Mouse (Mus musculus): ENCODE measurements around the gene Mall.

The Mall gene

DNA sequence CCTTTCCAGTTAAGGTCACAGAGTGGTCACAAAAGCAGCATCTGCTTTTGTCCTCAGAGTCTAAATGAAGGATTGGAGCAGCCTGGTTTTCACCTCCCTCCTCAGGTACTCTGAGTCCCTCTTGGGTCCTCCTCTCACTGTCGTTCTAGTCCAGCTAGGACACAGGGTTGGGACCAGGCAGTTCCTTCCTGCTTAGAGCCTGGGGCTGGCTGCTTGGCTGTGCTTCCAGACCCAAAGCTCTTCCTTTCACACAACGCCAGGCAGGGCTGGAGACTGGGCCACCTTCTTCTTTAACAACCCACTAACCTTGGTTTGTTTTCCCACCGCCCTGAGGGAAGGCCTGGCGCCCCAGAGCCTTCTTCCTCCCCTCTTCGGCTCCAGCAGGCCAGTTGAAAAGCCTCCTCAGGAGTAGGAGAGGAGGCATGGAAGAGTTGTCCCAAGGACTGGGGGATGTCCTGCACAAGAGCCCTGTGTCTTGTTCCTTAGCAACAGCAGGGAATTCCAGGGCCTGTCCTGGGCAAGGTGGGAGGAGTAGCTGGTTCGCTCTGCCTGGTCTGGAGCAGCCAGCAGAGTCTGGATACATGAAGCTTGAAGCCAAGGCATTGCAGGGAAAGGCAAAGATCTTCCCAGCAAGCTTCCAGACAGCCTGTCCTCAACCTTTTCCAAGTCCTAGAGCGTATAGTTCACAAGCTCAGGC, 717 bp upstream of the Mall start:
- peak; percentile 24 for DNase-seq (ENCODE audit: low read depth, low spot score)

DNA sequence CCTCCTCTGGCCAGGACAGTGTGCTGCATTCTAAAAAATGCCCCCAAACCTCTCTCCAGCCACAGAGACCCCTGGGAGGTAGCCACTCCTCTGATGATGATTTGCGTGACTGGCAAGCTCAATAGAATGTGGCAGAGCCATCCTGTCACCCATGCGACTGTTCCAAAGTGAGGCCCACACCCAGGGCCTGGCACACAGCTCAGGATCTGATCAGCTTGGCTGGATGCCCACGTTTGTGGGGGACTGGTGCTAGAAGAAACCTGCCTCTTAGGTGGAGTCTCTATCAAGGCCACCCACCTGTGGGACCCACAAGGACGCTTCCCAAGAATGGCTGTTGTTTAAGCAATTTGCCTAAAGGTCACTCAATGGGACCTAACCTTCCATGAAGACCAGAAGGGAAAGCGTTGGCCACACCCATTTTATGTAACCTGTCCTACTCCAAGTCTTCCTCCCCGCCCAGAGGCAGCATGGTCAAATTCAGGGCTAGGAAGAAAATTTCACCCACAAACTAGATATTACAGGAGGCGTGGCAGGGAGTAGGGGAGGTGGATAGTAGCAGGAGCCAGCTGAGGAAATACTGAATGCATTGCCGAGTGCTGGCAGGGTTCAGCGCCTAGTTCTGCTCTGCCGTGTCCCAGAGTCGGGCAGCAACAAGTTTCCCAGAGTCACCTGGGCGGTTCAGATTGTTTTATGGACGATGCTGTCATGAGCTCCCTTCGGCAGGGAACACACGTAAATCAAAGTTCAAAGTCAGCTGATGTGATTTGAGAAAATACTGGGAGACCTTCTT, 876 bp downstream of the Mall start:
- DNase-seq (ENCODE audit: low read depth, low spot score), result peak; percentile 21

DNA sequence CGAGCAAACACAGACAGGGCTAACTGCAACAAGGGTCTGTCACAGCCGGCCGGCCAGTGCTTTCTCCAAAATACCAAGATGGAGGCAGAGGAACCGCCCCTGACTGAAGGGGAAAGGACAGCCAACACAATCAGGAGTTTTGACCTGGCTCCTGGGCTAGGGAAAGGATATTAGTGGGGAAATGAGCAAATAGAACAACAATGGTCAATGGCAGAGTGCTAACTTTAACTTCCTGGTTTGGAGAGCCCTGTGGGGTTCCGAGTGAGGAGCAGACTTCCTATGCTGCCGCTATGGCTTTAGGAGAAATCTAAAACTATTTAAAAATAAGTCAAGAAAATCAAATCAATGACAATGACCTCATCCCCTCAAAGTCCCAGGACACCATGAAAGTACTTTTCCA, 1.6 kb downstream of the Mall start:
- no peak for DNase-seq (ENCODE audit: low read depth, low spot score)

DNA sequence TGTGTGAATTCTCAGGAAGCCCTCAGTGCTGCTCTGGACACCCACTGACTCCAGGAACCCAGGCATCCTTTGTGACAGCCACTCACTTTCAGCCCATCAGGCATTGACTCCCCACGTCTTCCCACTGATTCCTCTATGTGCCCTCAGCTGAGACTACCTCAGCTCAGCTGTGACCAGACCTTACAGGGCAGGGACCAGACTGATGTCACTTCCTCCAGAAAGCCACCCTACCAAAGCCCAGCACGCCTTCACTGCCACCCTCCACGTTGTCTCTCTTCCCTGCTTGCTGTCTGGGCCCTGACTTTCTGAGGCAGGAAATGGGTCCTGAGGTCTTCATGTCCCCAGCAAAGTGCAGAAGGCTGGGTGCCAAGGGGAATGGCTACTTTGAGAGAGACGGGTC, 6.5 kb downstream of the Mall start:
- no peak for DNase-seq (ENCODE audit: low read depth, low spot score)

DNA sequence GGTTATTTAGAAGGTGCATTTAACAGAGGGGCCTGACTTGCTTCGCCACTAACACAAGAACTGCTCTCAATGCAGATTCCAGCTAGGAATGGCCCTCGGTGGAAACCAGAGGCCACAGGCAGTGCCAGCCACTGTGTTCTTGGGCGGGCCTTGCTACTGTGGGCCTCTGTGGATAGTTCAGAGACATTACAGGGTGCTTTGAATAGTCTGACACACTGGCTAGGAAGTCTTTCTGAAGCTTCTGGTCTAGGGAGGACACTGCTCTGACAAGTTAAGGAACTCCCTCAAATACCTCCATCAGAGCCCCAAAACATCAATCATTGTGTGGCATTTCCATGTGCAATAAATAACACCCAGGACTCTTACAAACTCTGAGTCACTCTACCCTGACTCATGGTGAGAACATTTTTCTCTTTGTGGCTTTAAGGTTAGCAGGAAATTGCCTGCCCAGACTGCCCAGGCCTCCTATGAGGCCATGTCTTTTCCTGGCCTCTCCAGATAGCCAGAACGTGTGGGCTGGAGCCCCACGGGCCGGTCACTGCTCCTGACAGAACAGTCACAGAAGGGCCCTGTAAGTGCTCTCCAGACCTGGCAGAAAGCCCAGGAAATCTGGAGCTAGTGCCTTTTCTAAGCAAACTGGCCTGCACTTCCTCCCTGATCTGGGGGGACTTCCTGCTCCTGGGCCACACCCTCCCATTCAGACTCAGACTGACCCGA, 7.4 kb downstream of the Mall start:
- DNase-seq (ENCODE audit: low read depth, low spot score), result no peak

DNA sequence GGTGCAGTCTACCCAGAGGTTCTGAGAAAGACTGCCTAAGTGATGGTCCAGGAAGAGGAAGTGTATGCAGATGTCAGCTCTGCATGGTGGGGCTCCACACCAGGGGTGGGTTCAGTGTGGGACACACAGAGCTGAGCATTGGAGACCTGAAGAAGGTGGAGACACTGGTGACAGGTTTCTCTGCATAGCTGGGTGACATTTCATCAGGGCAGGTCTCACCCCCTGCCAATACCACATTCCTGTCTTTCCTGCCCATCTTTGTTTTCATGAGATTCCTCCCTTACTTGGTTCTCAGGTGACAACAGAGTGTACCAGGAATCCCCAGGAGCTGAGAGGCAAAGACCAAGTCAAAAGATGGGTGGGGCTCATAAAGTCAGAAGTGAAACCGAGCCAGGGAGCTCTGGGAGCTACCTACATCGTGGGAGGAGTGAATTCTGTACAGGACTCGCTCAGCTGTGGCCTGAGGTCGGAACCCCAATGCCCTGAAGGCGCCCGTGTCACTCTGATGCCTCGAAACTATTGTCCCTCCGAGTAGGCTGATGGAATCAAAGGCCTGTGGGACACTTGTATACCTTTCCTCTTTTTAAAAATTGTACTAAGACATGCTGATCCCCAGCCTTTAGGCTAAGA, 10.8 kb downstream of the Mall start:
- DNase-seq (ENCODE audit: low read depth, low spot score), result peak; percentile 28

DNA sequence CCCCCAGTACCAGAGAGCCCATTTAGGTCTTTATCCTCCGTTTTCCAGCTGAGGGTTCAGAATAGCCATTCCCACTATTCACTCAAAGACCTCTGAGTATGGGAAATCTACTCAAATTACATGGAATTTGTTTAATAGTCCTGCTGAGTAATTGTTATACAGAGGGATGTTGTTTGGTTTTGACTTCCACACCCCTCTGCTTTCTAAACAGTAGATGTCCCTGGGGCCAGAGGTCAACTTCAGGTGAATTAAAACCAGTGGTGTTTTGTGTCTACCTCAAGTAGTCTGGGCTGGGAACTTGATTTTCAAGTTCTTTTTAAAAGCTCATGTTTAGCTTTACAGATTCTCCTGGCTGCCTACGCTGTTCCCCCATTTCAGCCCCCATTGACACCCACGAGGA, 15.0 kb downstream of the Mall start:
- DNase-seq (ENCODE audit: low read depth, low spot score), result peak; percentile 81

DNA sequence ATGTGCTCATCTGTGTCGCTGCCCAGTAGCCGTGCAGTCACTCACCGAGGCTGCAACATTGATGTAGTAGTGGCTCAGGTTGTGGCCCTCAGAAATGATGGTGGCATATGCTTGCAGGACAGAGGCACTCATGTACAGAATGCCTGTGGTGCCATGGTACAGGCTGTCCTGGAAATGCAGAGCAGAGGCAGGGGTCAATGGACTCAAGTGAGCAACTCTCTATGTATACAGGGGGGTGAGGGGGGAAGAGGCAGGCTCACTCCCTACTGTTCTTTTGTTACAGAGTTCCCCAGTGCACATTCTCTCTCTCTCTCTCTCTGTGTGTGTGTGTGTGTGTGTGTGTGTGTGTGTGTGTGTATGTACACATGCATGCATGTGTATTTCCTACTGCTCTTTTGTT, 20.9 kb downstream of the Mall start:
- no peak for DNase-seq (ENCODE audit: low read depth, low spot score)

DNA sequence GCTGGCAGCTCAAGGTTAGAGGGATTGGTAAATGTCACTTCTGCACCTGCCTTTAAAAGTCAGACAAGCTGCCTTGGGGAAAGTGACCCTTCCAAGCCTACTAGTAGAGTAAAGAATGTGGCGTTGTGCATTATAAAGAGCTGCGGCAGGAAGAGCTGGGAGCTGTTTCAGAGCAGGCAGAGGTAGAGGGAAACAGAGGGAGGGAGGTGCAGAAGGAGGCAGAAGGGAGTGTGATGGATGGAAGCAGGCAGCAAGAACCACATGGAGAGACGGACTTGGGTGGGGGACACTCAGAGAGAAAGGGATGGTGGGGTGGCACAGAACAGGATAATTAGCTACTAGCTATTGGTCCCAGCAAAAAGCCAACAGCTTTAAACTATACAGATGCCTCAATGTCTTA, 21.7 kb downstream of the Mall start:
- no peak for DNase-seq (ENCODE audit: low read depth, low spot score)

DNA sequence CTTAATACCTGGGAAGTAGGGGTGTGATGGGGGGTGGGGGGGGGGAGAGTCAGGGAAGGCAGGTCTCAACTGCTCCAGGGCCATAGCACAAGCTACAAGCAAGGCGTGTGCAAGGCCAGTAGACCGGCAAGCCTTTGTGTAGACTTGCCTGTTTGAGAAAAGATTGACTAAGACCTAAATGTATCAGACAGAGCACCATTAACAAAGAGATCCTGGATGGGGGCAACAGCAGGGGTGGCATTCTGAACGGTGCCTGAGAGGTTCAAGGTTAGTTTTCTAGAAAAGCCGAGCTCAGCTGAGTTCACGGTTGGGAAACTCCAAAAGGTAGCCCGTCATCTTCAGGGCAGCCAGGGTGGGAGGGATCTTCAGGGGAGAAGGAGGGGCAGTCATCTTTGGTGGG, 24.5 kb downstream of the Mall start:
- no peak for DNase-seq (ENCODE audit: low read depth, low spot score)

DNA sequence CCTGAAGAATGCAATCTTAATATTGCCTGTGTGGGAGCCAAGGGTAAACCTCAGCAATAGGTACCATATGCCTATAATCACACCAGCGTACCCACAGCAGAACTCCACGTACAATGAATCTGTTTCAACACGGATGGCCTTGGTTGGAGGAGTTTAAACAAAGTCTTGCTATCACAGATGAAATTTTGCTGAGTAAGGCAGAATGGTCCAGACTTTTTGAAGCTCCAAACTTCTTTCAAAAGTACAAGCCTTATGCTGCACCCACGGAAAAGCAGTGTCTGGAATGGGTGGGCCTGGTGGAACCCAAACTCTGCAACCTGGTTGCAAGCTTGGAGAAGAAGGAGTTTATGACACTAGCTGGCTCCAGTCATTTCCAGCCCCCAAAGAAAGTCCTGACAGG, 40.5 kb downstream of the Mall start:
- no peak for DNase-seq (ENCODE audit: low read depth, low spot score)

DNA sequence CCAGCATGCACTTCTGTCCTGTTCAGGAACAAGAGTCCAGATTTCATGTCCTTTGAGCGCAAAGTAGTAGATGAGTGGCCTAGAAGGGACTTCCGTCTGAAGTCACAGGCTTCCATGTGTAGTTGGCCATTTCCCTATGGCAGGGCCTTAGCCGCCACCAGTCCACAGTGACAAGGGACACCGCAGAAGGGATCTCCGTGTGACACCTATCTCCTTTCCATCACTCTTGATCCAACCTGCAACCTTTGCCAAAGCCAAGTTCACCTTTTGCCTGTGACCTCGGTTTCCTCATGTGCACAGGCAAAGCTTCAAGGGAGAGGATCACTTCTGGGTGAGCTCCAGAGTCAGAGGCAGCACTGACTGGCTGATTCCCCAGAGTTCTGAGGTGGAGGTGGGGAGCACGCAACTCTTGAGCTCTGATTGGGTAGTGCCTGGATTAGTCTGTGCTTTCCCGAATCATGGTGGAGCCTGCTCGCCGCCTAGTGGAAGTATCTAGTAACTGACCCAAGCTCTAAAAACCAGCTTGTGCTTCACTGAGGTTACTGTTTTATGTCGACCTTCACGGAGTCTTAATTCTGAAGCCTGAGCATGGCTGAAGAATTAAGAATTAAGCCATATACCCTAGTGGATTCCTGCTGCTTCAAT, 45.9 kb downstream of the Mall start:
- peak; percentile 93 for DNase-seq (ENCODE audit: low read depth, low spot score)

DNA sequence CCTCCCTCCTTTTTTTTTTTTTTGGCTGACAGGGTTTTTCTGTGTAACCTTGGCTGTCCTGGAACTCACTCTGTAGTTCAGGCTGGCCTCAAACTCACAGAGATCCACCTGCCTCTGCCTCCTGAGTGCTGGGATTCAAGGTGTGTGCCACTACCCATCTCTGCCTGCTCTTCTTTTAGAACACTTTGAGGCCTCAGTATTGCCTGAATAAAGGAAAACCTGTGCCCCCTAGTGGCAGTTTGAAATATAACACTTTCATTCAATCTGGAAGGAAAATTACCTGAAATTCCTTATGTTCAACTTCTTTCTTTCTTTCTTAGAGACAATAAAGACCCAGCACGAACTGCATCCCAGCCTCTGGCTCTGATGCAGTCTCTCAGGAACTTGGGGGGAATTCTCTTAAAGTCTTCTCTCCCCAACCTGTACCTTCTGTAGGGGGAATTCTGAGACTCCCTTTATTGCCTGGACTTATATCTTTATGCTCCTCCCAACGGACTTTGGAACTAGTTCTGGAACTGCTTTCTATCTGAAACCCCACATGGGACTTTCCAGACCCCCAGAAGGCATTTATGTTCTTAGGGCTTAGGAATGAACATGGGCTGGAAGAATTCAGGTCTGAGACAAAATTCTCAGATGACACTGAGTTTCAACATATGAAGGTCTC, 61.8 kb downstream of the Mall start:
- peak; percentile 39 for DNase-seq (ENCODE audit: low read depth, low spot score)

DNA sequence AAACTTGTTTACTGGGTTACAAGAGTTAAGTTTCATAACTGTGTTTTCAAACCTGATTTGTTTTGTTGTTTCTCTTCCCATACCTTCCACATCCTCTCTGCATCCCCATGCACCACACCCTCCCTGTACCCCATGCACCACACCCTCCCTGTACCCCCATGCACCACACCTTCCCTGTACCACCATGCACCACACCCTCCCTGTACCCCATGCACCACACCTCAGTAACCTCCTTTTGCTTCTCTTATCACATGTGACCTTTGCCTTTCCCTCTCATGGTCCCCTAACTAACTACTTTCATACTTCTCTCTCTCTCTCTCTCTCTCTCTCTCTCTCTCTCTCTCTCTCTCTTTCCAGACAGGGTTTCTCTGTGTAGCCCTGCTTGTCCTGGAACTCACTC, 62.7 kb downstream of the Mall start:
- no peak for DNase-seq (ENCODE audit: low read depth, low spot score)

DNA sequence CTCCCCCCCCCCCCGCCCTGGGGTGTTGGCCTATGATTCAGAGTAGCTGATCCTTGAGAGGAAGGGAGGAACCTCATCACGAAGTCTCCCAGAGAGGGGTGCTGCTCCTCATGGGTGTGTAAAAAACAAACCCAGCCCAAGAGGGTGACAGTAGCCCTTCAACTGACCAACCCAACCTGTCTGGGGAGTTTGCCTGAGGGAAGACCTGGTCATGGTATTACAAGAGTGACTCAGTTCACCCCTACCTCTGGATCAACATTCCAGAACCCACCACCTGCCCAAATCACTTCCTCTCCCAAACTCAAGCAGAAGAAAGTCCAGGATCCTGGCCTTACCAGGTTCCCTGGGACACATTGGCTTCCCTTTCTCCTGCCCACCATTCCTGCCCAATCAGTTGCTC, 67.0 kb downstream of the Mall start:
- DNase-seq (ENCODE audit: low read depth, low spot score), result no peak

DNA sequence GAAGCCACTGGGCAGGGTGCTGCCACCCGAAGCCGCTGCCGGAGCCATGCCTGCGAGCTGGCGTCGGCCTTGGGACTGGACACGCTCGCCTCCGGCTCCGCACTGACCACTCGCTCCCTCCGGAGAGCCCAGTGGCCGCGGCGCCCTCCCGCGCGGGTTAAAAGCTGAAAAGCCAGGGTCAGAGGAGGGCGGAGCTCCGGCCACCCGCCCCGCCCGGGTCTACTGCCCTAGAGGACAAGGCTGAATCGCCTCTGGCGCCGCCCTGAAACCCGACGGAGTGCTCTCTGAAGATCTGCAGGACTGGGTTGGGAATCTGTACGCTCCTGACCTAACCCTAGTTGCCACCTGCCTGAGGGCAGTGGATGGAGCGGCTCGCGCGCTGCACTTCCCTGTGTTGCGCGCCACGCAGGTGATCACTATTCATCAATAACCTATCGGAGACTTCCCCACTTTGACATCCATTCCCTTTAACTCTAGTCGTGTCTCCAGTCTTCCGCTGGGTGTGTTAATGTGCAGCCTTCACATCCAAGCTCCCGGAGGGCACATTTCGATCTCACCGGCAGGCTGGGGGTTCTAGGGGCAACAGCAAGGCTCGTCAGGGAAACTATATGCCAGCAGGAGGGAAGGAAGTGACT, 73.5 kb downstream of the Mall start, which contains the start of gene Mal:
TSS of gene Mal (minus strand) at position 610 of the 635 bp plus-strand sequence.
- DNase-seq (ENCODE audit: low read depth, low spot score), result peak; percentile 11

DNA sequence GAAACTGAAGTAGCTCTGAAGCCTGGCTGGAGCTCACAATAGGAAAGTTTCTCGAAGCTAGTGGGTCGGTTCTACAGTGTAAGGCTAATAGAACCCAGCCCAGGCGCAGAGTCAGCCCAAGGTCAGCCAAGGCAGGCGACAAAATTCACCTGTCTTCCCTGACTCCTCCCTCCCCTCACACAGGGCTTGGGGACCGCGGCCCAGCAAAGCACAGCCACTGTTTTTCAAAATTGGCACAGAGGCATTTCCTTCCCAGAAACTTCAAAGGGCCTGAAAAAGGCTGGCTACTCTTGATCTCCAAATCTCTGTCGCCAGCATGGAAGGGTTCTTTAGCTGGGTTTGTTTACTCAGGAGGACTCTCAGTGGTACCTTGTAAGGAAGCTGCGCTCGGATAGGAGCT, 74.3 kb downstream of the Mall start:
- peak; percentile 10 for DNase-seq (ENCODE audit: low read depth, low spot score)

DNA sequence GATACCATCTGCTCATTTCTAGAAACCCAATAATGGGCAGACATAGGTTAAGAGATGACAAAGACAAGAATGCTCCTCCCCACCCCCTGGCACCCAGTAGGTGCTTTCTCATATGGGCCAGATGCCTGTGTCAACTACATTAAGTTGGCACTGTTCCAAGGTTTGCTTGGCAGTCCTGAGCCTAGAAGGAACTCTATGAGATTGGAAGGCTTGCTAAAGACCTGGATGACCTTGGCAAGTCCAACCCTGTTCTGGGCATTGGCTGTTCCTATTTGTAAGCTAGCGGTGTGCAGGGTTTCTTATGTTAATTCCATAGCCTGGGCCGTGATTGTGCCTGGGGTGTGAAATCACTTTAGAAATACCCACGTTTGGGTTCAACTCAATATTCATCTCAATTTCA, 74.9 kb downstream of the Mall start:
- DNase-seq (ENCODE audit: low read depth, low spot score), result peak; percentile 44
